Mouse (Mus musculus) myocyte (in vitro differentiated cells): ENCODE data around the gene Ago4. TPM values are rescaled to one million over a fixed set of nuclear protein-coding genes. Genes with fewer than 3 reads are reported as not detected.

Experiments
- H3K27me3 ChIP-seq: one replicate; pipeline ENCODE4 v1.6.1; 2011; ENCODE audit not compliant: control insufficient read depth, insufficient read depth, insufficient read length
- H3K36me3 ChIP-seq: one replicate; pipeline ENCODE4 v1.6.1; 2011; ENCODE audit not compliant: control insufficient read depth, insufficient read depth
- H3K4me2 ChIP-seq: one replicate; pipeline ENCODE4 v1.6.1; 2011; ENCODE audit warnings: low read depth, control low read depth
- H3K4me3 ChIP-seq: one replicate; pipeline ENCODE4 v1.5.1; 2011; ENCODE audit warnings: mild to moderate bottlenecking, control low read depth, moderate library complexity
- H3K79me2 ChIP-seq: one replicate; pipeline ENCODE4 v1.6.1; 2011; ENCODE audit not compliant: control insufficient read depth, insufficient read depth
- H3ac ChIP-seq: one replicate; pipeline ENCODE4 v1.6.1; 2011; ENCODE audit not compliant: control insufficient read depth, insufficient read length
- CEBPB ChIP-seq: IDR thresholded peaks from 2 replicates; pipeline ENCODE4 v1.6.1; 2011; ENCODE audit warnings: mild to moderate bottlenecking, moderate library complexity; ENCODE audit not compliant: poor library complexity, insufficient read depth, severe bottlenecking
- E2F4 ChIP-seq: IDR thresholded peaks from one replicate; pipeline ENCODE4 v1.6.1; 2011; ENCODE audit warnings: mild to moderate bottlenecking, control low read depth, moderate library complexity; ENCODE audit not compliant: insufficient read depth
- MAX ChIP-seq: IDR thresholded peaks from one replicate; pipeline ENCODE4 v1.6.1; 2011; ENCODE audit warnings: low read depth, mild to moderate bottlenecking, control low read depth
- MYOD1 ChIP-seq, 3 experiments: IDR thresholded peaks; one replicate each; pipeline ENCODE4 v1.6.1; 2011; ENCODE audit warnings: control low read depth in 2 of 3, low read depth in 2 of 3, mild to moderate bottlenecking in 2 of 3, moderate library complexity in 1 of 3; ENCODE audit not compliant: insufficient read length in 2 of 3, control insufficient read depth in 1 of 3
- MYOG ChIP-seq, 3 experiments: IDR thresholded peaks; one replicate each; pipeline ENCODE4 v1.6.1; 2011; ENCODE audit warnings: control low read depth in 2 of 3, low read depth in 2 of 3, mild to moderate bottlenecking in 2 of 3; ENCODE audit not compliant: insufficient read length in 2 of 3, control insufficient read depth in 1 of 3, insufficient read depth in 1 of 3
- POLR2A ChIP-seq: IDR thresholded peaks from one replicate; pipeline ENCODE4 v1.6.1; 2011; ENCODE audit warnings: low read depth, mild to moderate bottlenecking, control low read depth, moderate library complexity; ENCODE audit not compliant: insufficient read length
- POLR2AphosphoS2 ChIP-seq: IDR thresholded peaks from one replicate; pipeline ENCODE4 v1.6.1; 2011; ENCODE audit warnings: low read depth, control low read depth; ENCODE audit not compliant: insufficient read length
- REST ChIP-seq: IDR thresholded peaks from one replicate; pipeline ENCODE4 v1.6.1; 2011; ENCODE audit warnings: mild to moderate bottlenecking, control low read depth, moderate library complexity; ENCODE audit not compliant: insufficient read depth, insufficient read length
- SRF ChIP-seq: IDR thresholded peaks from one replicate; pipeline ENCODE4 v1.6.1; 2011; ENCODE audit warnings: low read depth; ENCODE audit not compliant: control insufficient read depth, insufficient read length
- TCF12 ChIP-seq: IDR thresholded peaks from one replicate; pipeline ENCODE4 v1.6.1; 2011; ENCODE audit warnings: mild to moderate bottlenecking, control low read depth; ENCODE audit not compliant: poor library complexity, insufficient read depth, severe bottlenecking
- TCF3 ChIP-seq: IDR thresholded peaks from one replicate; pipeline ENCODE4 v1.6.1; 2011; ENCODE audit warnings: low read depth, control low read depth; ENCODE audit not compliant: insufficient read length
- USF1 ChIP-seq: IDR thresholded peaks from one replicate; pipeline ENCODE4 v1.6.1; 2011; ENCODE audit warnings: low read depth, mild to moderate bottlenecking, control low read depth, moderate library complexity
- polyA plus RNA-seq: library from polyadenylated mRNA; unstranded; fragments of >200 nt; fragmentation: generic; extraction: Trizol; gene quantifications from one replicate; pipeline ENCODE4 v1.2.1, GENCODE M21; 2012; ENCODE audit warnings: missing spikeins

Ago4 gene
- polyA plus RNA-seq, 1 experiment, result 0.02 TPM

DNA sequence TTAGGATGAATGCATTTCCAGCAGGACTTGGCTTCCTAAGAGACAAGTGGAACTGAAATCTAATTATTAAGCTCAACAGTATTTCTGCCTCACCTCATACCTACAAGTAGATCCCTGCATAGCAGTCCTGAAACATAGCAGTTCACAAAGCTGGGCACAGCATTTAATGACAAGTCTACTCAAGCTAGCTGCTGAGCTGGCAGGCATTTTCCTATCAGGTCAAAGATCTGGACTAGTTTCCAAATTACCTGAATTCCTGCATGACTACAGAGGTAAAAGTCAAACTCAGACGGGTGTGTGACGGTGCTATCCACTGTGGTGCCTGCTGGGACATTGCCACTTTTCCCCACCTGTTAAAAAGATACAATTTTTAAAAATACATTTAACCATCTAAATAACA lies 36.3 kb downstream of the Ago4 start:
- Histone ChIP-seq H3K36me3 (no peaks in the 10 kb centered on the region), H3K27me3 (peaks cover 29% of the 10 kb centered on the region), H3K4me3 (no peak overlapping the region), H3K4me2 (no peak overlapping the region), H3ac (no peak overlapping the region), H3K79me2 (no peaks in the 10 kb centered on the region)
- TF ChIP-seq USF1, result no peak
- no peak for TF ChIP-seq MYOD1 (IDR thresholded peaks at IDR 0.05; ENCODE audit: control insufficient read depth in 1 of 3, insufficient read length in 2 of 3, low read depth in 2 of 3)
- TF ChIP-seq CEBPB, result no peak
- TF ChIP-seq POLR2AphosphoS2, result no peak
- TF ChIP-seq REST, result no peak
- no peak for TF ChIP-seq POLR2A
- TF ChIP-seq E2F4, result no peak

DNA sequence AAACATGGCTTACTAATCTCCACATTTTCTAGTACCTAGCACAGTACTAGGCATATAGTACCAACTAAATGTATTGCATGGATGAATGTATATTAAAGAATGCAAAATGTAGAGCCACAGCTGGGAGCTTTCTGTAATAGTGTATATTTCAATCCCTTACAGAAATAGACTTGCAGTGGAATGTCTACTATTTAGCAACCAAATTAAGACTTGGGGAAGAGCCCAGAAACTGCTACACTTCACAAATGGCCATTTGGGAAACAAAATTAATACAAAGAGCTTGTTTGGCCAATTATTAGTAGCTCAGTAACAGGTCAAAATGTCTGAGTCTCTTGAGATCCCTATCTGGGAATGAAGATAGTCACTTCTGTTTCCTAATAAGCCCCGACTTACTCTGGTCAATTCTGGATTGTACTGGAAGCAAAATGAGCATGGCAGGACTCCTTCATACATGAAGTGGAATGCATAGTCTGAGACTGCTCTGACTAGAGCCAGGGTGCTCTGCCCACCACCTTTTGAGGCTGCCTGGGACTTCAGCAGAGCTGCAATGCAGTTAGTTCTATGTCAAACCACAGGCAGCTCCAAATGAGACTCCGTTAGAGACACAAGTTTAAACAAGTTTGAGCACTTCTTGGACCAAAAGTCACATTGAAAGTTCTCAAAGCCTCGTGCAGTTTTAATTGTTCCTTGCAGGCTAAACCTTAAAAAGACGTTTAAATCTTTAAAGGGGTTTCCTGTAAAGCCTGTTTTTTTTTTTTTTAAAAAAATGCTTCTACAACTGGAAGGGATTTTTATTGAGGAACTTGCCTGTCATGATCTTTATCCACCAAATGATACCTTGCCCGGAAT lies 37.1 kb downstream of the Ago4 start:
- TF ChIP-seq POLR2A, result no peak
- no peak for TF ChIP-seq USF1
- no peak for TF ChIP-seq REST
- Histone ChIP-seq H3ac (no peak overlapping the region), H3K36me3 (no peaks in the 10 kb centered on the region), H3K27me3 (peaks cover 34% of the 10 kb centered on the region), H3K4me3 (no peak overlapping the region), H3K79me2 (no peaks in the 10 kb centered on the region), H3K4me2 (no peak overlapping the region)

DNA sequence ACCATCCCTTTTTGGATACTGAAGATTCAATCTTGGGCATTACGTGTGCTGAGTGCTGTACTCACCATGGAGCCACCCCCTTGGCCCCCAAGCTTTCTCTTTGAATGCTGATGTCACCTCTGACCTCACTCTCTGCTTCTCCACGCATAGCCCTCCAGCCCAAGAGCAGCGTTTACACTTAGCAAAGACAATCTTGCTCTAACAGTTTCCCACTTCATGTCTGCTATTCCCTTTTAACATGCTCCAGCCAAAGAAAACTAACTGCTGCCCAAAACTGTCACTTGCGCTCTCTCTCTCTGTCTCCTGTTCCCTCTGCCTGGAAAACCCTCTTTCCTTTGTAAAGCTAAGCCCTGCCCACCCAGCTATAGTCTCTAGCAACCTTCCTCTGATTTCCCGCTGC lies 37.8 kb downstream of the Ago4 start:
- no peak overlapping the region for H3K4me2 ChIP-seq
- H3ac ChIP-seq, result no peak overlapping the region
- no peak for TF ChIP-seq CEBPB
- no peak for TF ChIP-seq TCF3
- TF ChIP-seq USF1, result no peak
- no peak for TF ChIP-seq SRF
- no peak for TF ChIP-seq REST
- TF ChIP-seq TCF12, result no peak
- no peak for TF ChIP-seq MYOG (IDR thresholded peaks at IDR 0.05; ENCODE audit: control insufficient read depth in 1 of 3, insufficient read depth in 1 of 3, insufficient read length in 2 of 3, low read depth in 2 of 3)
- TF ChIP-seq E2F4, result no peak
- TF ChIP-seq MAX, result no peak
- no peak for TF ChIP-seq POLR2AphosphoS2
- TF ChIP-seq MYOD1 (IDR thresholded peaks at IDR 0.05; ENCODE audit: control insufficient read depth in 1 of 3, insufficient read length in 2 of 3, low read depth in 2 of 3), result no peak
- no peak for TF ChIP-seq POLR2A
- no peak overlapping the region for H3K4me3 ChIP-seq
- peaks cover 41% of the 10 kb centered on the region for H3K27me3 ChIP-seq
- H3K36me3 ChIP-seq, result no peaks in the 10 kb centered on the region
- no peaks in the 10 kb centered on the region for H3K79me2 ChIP-seq

DNA sequence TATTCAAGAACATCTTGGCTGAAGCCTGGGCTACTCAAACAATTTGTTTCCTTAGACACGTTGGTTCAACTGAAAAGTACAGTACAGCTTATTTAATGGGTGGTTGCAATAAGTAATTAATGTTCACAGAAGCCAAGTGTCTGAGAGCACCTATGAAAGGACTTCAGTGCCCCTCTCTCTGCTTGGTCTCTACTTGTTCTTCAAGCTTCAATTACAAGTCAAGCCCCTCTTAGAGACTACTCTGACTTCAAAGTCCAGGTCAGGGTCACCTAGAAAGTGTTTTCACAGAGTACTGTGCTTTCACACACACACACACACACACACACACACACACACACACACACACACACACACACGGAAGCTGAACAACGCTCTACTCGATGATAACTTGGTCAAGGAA lies 39.9 kb downstream of the Ago4 start:
- Histone ChIP-seq H3K36me3 (no peaks in the 10 kb centered on the region), H3K4me2 (no peak overlapping the region), H3K79me2 (no peaks in the 10 kb centered on the region), H3ac (no peak overlapping the region), H3K27me3 (peaks cover 55% of the 10 kb centered on the region), H3K4me3 (no peak overlapping the region)
- TF ChIP-seq TCF3 (no peak), POLR2A (no peak), REST (no peak), TCF12 (no peak), CEBPB (no peak), SRF (no peak), USF1 (no peak), MYOD1 (IDR thresholded peaks at IDR 0.05; ENCODE audit: control insufficient read depth in 1 of 3, insufficient read length in 2 of 3, low read depth in 2 of 3) (no peak), MAX (no peak), POLR2AphosphoS2 (no peak), E2F4 (no peak), MYOG (IDR thresholded peaks at IDR 0.05; ENCODE audit: control insufficient read depth in 1 of 3, insufficient read depth in 1 of 3, insufficient read length in 2 of 3, low read depth in 2 of 3) (no peak)

DNA sequence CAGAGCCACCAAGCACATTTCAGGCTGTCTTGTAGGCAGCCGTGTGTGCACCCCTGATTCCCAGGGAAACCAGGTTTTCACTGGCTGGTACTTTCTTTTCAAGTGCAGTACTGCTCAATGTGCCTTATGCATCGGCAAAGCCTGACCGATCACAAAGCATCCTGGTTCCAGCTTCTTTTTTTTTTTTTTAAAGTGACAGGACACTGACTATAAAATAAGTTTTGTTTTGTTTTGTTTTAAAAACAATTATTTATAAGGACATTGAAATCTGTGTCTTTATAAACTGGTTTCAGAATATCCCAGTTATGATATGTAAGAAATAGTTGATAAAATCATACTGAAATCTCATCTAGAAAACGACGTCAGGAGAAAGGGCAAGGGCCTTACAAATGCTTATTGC lies 41.3 kb downstream of the Ago4 start:
- no peaks in the 10 kb centered on the region for H3K36me3 ChIP-seq
- TF ChIP-seq MAX (no peak), MYOG (IDR thresholded peaks at IDR 0.05; ENCODE audit: control insufficient read depth in 1 of 3, insufficient read depth in 1 of 3, insufficient read length in 2 of 3, low read depth in 2 of 3) (no peak), POLR2A (no peak), USF1 (no peak), REST (no peak), MYOD1 (IDR thresholded peaks at IDR 0.05; ENCODE audit: control insufficient read depth in 1 of 3, insufficient read length in 2 of 3, low read depth in 2 of 3) (no peak), E2F4 (no peak), CEBPB (no peak), TCF12 (no peak), POLR2AphosphoS2 (no peak), SRF (no peak), TCF3 (no peak)
- no peak overlapping the region for H3ac ChIP-seq
- peaks cover 66% of the 10 kb centered on the region for H3K27me3 ChIP-seq
- H3K79me2 ChIP-seq, result no peaks in the 10 kb centered on the region
- H3K4me2 ChIP-seq, result no peak overlapping the region
- no peak overlapping the region for H3K4me3 ChIP-seq
